Mouse (Mus musculus): ENCODE data around the gene Thoc3.
"Not testable (repeated sequence)": the region's sequence is repeated elsewhere in the genome, so short reads cannot be mapped to it uniquely, and the experiment has no call there.

The Thoc3 gene

DNA sequence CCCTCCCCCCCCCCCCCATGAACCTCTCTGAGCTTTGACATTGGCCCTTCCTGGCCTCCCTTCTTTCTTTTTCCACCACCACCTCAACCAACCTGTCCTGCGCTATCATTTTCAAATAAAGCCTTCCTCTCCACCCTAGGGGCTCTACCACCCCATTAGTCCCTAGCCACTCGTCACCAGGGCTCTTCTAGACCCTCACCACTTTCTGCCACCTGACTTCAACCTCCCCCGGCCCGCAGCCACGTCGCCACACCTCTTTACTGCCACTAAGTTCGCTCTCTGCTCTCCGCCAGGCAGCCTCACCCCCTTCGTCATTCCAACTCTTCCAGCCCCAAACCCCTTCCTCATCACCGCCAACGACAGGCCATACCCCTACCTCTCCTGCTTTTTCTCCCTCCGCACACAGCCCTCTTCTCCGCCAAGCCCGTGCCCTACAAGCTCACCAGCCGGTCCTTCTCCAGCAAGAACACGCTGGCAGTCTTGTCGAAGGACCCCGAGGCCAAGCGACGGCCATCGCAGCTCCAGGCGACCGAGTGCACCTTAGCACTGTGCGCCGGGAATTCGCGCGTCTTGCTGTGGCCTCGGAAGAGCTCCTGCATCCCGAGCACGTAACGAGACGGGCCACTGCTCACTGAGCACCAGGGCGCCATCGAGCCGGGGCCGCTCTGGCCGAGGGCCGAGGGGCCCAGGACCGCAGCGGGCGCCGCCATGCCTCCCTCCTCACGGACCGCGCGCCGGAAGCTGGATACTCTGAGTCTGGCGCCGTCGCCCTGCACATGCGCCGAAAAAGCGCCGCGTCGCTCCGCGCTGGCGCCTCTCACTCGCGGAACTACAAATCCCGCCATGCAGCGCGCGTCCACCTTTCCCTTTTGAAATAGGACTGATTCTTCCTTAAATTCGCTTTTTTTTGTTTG, at the start of gene Thoc3:
TSS of gene Thoc3 (minus strand) at position 752 of the 914 bp plus-strand sequence.
- peak; percentile 95 for DNase-seq (ENCODE audit: low spot score)

DNA sequence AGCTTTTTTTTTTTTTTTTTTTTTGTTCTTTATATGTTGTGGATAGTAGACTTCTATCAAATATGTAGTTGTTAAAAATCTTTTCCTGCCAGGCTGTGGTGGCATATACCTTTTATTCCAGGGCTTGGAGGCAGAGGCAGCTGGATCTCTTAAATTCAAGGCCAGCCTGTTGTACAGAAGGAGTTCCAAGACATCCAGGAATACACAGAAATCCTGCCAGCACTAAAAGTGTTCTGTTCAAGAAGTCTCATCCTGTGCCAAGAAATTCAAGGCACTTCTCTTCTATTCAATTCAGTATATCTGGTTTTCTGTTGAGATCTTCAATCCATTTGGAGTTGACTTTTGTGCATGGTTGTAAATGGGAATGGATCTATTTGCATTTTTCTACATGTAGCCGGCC, 37.3 kb upstream of the Thoc3 start:
- no peak for DNase-seq (ENCODE audit: low spot score)

DNA sequence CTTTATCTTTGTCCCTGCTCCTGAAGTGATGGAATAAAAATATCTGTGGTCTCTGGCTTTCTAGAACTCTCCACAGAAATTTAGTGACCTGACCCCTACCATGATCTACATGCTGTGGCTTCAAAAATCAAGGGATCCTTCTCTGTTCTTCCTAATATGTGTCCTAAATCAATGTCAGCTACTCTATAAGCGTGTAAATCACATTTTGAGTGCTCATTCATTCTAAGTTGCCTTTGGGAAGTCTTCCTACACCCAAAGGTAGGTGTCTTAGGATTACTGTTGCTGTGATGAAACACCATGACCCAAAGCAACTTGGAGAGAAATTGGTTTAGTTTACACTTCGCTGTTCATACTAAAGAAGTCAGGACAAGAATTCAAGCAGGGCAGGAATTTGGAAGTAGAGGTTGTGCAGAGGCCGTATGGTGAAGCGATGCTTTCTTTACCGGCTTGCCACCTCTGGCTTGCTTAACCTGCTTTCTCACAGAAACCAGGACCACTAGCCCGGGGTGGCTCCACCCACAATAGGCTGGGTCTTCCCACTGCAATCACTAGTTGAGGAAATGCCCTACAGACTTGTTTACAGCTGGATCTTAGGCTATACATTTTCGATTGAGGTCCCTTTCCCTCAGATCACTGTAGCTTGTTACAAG, 36.1 kb upstream of the Thoc3 start:
- peak; percentile 45 for DNase-seq (ENCODE audit: low spot score)

DNA sequence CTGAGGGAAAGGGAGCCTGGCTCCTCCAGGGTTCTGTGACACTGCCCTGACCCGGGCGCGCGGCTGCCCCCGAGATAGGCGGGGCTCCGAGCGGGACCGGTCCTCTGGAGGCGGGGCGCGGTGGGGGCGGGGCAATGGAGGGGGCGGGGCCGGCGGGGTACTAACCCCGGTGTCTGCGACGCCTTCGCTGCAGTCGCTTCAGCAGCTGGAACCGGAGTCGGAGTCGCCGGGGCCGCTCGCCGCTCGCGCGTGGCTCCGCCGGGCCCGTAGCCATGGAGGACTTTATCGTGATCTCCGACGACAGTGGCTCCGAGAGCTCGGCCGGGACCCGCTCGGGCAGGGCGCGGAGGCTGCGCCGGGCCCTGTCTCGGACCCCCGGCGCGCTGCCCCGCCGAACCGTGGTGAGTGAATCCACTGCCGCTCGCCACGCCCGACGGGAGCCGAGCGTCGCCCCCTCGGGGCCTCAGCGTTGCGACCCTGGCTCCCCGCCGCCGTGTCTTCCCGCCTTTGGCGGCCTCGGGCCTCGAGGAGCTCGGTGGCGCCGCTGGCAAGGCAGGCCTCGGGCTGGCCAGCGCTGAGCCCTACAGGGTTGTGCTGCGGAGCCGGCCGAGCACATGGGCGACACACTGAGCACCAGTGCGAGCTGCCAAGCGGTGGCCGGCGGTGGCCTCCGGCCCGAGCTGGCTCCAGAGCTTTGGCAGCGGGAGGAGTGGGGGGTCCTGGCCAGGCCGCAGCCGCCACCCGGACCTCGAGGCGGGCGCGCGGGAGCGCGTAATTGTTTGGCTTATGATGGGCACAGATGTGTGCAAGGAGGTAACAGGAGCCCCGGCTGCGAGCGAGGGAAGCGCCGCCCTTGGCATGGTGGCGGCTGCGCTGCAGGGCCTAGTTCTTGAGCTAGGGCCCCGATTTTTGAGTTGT, 35.2 kb upstream of the Thoc3 start, which contains the start of gene Simc1:
TSS of gene Simc1 (plus strand) at position 176 of the 918 bp plus-strand sequence.
- peak; percentile 81 for DNase-seq (ENCODE audit: low spot score)

DNA sequence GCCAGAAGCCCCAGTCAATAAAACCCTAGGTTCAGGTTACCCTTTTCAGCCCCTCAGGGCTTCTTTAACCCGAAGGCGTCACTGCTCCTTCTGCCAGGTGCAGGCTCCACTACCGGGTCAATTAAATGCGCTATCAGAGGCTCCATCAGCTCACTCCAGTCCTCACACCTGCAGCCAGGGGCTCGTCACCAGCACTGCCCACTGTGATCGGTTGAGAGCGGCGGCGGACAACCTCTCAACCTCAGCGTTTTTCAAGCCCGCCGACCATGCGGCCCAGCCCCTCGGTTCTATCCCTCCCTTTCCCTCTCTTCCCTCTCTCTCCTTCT, 34.6 kb upstream of the Thoc3 start:
- no peak for DNase-seq (ENCODE audit: low spot score)

DNA sequence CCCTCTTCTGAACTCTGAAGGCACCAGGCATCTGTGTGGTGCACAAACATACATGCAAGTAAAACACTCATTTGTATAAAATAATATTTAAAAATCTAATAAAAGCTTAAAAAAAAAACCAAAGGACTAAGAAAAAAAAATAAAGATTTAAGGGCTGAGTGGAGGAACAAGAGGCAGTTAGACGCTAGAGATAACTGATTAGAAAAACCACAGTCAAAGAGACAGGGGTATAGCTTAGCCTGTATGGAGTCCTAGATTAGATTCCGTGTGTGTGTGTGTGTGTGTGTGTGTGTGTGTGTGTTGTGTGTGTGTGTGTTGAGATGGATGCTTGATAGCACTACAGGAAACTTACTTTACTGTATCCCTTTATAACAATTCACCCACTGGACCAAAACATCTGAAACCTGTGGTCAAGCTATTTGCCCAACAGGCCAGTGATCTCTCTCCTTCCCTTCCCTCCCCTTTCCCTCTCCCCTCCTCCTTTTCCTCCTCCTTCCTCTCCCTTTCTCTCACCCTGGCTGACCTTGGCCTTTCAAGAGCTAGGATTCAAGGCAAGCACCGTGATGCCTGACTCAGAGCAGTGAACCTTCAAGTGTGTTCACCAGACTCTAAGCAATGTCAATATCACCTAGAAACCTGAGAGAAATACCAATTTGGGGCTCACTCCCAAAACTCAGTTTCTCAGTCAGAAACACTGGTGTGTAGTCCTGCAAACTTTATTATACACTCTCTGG, 33.5 kb upstream of the Thoc3 start:
- DNase-seq (ENCODE audit: low spot score) = no peak

DNA sequence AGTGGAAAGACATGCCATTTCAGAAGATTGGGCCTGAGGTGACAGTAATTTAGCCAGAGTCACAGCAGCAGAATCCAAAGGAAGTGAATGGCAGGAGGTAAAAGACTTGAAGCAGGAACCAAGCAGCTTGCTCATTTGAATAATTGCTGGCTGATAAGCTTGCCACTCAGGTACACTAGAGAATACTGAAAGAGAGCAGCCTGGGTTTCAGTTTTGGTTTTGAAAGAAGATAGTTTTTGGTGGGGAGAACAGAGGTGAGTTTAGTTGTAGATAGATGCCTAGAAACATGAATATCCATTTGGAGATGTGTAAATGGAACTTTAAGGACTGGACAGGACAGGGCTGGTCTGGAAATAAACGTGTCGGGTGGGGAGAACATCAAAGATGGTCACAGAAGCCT, 32.7 kb upstream of the Thoc3 start:
- DNase-seq (ENCODE audit: low spot score) = no peak

DNA sequence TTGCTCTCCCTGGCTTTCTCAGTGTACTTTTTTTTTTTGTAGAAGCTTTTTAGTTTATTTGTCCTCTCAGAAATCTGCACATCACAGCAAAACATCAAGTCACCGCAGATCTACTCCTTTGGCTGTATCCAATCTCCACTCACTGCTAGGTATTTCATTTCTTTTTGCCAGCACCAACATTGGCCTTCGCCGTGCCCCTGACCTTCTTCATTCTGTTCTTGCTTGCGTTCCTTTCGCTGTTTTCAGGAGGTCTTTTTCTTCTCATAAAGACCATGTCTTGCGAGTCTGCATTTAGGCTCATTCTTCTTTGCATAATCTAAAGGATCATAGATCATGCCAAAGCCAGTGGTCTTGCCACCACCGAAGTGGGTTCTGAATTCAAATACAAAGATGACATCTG, 30.9 kb upstream of the Thoc3 start:
- not testable (repeated sequence) for DNase-seq (ENCODE audit: low spot score)

DNA sequence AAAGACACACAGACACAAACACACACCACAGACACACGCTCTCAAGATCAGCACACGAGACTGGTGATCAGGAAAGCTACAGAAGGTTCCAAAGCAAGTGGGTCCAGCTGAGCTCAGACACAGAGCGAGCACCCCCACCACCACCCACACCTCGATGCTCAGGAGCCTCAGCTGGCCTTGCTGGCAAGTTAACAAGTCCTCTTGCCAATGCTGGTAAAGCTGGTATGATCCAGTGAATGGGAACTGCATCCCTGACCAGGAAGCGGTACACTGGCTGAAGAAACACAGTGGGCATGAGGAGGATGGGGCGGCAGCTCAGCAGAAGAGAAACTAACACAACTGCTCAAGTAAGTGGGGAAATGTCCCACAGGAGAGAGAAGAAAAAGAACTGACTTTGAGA, 22.7 kb upstream of the Thoc3 start:
- no peak for DNase-seq (ENCODE audit: low spot score)

DNA sequence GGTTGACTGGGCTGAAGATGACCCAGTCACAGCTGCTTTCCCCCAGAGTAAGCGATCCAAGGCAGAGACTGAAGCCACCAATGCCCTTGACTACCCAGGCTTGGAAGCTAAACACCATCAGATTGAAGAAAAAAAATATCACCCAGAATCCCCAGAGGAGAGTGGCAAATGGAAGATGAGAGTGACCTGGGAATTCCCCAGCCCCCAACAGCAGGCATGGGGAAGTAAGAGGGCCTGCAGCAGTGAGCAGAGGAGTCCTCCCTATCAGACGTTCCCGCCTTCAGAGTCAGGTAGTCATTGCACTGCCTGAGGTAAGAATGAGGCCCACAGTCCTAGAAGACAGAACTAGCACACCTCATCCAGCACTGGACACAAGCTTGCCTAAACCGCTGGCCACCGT, 21.8 kb upstream of the Thoc3 start:
- no peak for DNase-seq (ENCODE audit: low spot score)

DNA sequence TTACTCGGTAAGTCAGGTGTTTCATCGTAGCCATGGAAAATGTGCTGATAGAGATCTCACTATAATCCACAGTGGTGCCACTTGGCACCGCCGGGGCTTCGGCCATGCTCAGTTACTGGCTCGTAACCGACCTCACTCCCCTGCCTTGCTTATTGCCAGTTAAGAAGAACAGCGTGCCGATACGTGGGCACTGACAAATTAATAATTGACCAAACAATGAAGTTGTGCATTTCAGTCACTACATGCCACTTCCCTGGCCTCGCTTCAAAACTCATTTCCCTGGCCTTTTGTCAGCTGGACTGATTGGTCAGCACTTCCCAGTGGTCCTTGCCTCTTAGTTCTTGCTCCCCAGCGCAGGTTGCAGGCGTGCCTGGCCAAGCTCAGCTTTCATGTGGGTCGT, 12.8 kb upstream of the Thoc3 start:
- DNase-seq (ENCODE audit: low spot score) = no peak

DNA sequence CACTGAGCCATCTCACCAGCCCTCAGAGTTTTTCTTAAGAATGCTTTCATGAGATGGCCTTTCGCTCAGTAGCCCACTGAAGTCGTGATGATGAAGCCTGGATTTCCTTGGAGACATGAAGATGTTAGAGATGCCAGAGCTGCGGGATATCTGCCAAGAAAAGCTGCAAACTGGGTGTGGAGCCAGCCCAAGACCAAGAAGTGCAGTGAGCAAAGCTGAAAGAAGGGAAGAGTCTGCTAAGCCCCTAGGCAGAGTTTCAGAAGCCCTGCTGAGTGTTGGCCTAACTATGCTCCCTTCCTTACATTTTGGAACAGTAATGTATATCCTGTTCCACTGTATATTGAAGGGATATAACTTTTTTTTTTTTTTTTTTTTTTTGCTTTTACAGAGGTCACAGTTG, 10.6 kb upstream of the Thoc3 start:
- DNase-seq (ENCODE audit: low spot score) = no peak

DNA sequence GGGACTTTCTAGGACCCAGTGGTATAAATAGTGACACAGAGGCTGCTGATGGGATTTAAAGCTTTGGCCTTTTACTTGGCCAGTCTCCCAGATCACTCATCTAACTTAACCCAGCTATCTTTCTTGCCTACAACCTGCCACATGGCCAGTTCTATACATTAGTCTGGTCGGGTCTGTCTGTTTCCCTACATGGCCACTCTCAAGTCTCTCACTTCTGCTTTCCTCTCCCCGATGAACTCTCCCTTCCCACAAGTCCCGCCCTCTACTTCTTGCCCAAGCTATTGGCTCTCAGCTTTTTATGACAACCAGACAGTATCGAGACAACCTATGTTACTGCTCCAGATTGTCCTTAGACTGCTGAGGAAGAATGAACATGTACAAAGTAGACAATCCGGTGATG, 7.1 kb upstream of the Thoc3 start:
- DNase-seq (ENCODE audit: low spot score) = no peak

DNA sequence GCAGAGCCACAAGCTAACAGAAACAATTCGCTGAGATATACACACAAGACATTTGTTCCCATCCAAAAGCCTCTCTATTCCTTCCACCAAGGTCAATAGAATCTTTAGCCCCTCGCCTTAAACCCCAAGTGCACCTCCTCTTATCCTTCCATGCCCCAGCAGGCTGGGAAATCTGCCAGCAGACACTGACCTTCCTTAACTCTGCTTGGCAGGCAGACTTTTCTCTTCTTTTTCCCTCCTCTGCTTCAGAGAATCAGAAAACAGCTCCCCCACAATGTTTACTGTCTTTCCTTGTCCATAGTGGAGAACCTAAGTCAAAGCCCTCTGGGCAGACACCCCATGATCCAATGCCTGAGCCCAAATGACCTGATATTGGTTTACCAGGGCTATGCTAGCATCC, 6.3 kb upstream of the Thoc3 start:
- DNase-seq (ENCODE audit: low spot score) = no peak

DNA sequence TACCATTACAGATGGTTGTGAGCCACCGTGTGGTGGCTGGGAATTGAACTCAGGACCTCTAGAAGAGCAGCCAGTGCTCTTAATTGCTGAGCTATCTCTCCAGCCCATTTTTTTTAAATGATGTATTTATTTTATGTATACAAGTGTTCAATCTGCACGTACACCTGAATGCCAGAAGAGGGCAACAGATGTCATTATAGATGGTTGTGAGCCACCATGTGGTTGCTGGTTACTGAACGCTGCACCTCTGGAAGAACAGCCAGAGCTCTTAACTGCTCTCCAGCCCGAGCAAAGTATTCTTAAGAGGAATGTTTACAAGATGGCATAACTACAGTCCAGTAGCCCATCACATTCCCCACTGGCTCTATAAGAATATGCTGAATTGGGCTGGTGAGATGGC, 3.3 kb upstream of the Thoc3 start:
- DNase-seq (ENCODE audit: low spot score) = no peak

DNA sequence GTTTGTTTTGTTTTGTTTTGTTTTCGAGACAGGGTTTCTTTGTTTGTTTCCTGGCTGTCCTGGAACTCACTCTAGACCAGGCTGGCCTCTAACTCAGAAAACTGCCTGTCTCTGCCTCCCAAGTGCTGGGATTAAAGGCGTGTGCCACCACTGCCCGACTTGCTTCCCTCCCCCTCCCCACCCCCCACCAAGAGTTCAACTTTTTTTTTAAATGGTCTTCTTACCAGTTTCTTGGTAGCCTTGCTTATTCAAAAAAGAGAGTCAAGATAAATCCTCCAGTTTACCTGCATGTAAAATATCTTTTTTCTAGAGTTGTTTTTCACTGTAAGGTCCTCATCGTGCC, 334 bp upstream of the Thoc3 start:
- no peak for DNase-seq (ENCODE audit: low spot score)

DNA sequence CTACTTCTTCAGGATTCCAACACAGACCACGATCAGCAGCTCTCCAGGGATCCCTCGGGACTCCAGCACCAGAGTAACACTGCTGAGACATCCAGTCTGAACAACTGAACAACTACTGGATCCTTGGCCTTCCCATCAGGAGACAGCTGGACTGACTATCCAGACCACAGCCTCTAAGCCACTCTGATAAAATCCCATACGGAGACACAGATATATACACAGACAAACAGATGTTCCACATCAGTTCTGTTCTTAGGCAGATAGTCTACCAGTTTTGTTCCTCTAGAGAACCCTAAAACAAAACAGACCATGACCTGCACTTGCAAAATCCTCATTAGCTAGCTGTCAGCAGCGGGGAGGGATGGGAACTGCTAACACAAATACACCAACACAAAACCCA, 9.4 kb downstream of the Thoc3 start:
- no peak for DNase-seq (ENCODE audit: low spot score)

DNA sequence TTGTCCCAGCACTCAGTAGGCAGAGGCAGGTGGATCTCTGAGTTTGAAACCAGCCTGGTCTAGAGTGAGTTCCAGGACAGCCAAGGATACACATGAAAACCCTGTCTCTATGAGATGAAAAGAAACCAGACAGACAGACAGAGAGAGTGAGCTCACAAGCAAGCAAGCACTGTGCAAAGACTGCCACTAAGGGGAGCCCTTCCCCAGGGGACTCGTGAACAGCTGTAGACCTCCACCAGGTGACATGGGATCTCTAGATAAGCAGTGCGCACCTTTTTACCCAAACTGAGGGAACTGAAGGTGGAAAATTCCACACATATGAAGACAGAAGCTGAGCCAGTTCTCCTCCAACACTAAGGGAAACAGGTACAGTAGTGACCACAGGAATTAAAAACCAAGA, 11.6 kb downstream of the Thoc3 start:
- peak; percentile 18 for DNase-seq (ENCODE audit: low spot score)

DNA sequence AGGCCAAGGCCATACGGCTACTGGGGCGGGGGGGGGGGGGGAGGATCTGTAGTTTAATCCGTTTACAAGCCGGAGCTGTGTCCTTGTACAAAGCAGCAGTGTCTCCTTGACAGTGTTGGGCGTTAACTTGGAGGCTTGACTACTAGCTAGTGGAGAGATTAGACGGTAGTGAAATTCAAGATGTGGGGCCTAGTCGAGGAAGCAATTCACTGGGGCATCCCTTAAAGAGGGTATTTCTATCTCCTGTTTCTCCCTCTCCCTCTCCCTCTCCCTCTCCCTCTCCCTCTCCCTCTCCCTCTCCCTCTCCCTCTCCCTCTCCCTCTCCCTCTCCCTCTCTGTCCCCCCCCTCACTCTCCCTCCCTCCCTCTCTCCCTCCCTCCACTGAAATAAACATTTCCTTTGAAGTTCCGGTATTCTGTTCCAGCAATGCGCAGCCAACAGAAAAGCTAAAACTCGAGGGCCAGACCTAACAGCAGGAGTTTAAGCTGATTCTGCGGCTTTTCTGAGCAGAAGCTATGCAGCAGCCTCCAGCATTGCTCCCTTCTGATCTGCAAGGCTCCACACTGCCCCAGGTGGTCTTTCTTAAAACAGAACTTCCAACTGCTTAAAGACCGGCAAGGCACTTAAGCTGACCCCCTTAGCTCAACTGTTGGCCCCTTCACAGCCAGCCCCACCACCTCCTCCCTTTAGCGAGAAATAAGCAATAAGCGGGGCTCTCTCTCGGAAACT, 21.0 kb downstream of the Thoc3 start:
- peak; percentile 83 for DNase-seq (ENCODE audit: low spot score)

DNA sequence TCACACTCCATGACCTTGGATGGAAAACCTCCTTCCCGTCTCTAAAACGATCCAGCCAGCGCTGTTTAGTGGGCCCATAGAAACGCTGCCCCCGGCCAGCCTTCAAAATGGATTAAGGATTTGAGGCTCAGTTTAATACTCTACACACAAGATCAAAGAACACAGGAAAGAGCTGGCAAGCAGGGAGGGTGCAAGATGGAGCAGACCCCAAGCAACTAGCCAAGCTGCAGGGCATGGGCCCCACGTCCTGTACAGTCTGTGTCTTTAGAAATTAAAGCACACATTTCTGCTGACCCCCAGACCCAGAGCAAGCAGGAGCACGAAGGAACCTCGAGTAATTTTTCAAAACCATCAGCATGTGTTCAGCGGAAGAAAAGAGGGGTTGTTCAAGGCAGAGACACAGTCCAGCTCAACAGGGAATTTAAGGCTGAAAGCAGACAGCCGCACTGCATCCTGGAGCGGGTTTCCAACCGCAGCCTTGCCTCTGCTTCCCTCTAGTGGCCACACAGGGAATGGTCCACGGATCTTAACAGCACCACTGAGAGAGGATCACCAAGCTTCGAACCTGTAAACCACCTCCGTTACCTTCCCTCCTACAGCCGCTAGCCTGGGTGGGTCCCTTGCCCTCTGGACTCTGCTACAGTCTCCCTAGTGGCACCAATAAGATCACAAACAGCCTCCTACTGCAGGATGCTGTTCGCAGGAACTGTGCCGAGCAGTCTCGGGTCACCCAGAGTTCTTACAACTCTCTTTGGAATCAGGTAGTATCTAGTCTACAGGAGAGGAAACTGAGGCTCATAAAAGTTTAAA, 21.8 kb downstream of the Thoc3 start:
- peak; percentile 93 for DNase-seq (ENCODE audit: low spot score)
